Mouse (Mus musculus): Measurements from ENCODE around the gene Fgf8. TPM values are rescaled to one million over a fixed set of nuclear protein-coding genes. Genes with fewer than 3 reads are reported as not detected.

The Fgf8 gene
- total RNA-seq (2021), result not detected
- long read RNA-seq, result 0 reads

GRCm38 (mm10) chr19:45742218-45742983, at the start of gene Fgf8:
Gene Fgf8 (minus strand): TSS chr19:45742915.
- no peak for DNase-seq (ENCODE audit: low spot score in 2 of 2)

GRCm38 (mm10) chr19:45792404-45792803, 49.7 kb upstream of the Fgf8 start:
- no peak for DNase-seq (ENCODE audit: low spot score in 2 of 2)

GRCm38 (mm10) chr19:45789888-45790874, 47.5 kb upstream of the Fgf8 start:
- no peak for DNase-seq (ENCODE audit: low spot score in 2 of 2)

GRCm38 (mm10) chr19:45789365-45789764, 46.6 kb upstream of the Fgf8 start:
- no peak for DNase-seq (ENCODE audit: low spot score in 2 of 2)

GRCm38 (mm10) chr19:45788337-45788736, 45.6 kb upstream of the Fgf8 start:
- no peak for DNase-seq (ENCODE audit: low spot score in 2 of 2)

GRCm38 (mm10) chr19:45787450-45787849, 44.7 kb upstream of the Fgf8 start:
- no peak for DNase-seq (ENCODE audit: low spot score in 2 of 2)

- no peak for DNase-seq (ENCODE audit: low spot score in 2 of 2)
Observed at GRCm38 (mm10) chr19:45785470-45785869, 42.8 kb upstream of the Fgf8 start.

GRCm38 (mm10) chr19:45783933-45784576, 41.3 kb upstream of the Fgf8 start:
- no peak for DNase-seq (ENCODE audit: low spot score in 2 of 2)

GRCm38 (mm10) chr19:45783181-45783932, 40.6 kb upstream of the Fgf8 start, which contains the start of gene Mgea5:
Gene Mgea5 (minus strand): TSS chr19:45783837.
- DNase-seq (ENCODE audit: low spot score in 2 of 2), result peak; percentile 98 to 99

GRCm38 (mm10) chr19:45782315-45783001, 39.7 kb upstream of the Fgf8 start:
- DNase-seq (ENCODE audit: low spot score in 2 of 2), result peak; percentile 52 to 53

- DNase-seq (ENCODE audit: low spot score in 2 of 2), result no peak
Observed at GRCm38 (mm10) chr19:45781676-45782075, 39.0 kb upstream of the Fgf8 start.

- no peak for DNase-seq (ENCODE audit: low spot score in 2 of 2)
Observed at GRCm38 (mm10) chr19:45780350-45780915, 37.7 kb upstream of the Fgf8 start.

- no peak for DNase-seq (ENCODE audit: low spot score in 2 of 2)
Observed at GRCm38 (mm10) chr19:45775486-45775885, 32.8 kb upstream of the Fgf8 start.

- no peak for DNase-seq (ENCODE audit: low spot score in 2 of 2)
Observed at GRCm38 (mm10) chr19:45771501-45771900, 28.8 kb upstream of the Fgf8 start.

- DNase-seq (ENCODE audit: low spot score in 2 of 2), result no peak
Observed at GRCm38 (mm10) chr19:45760810-45761209, 18.1 kb upstream of the Fgf8 start.

- no peak for DNase-seq (ENCODE audit: low spot score in 2 of 2)
Observed at GRCm38 (mm10) chr19:45758671-45759070, 16.0 kb upstream of the Fgf8 start.

- no peak for DNase-seq (ENCODE audit: low spot score in 2 of 2)
Observed at GRCm38 (mm10) chr19:45753551-45753950, 10.8 kb upstream of the Fgf8 start.

GRCm38 (mm10) chr19:45751881-45752280, 9.2 kb upstream of the Fgf8 start:
- DNase-seq (ENCODE audit: low spot score in 2 of 2), result no peak

GRCm38 (mm10) chr19:45749243-45750043, 6.7 kb upstream of the Fgf8 start, which contains the start of gene Npm3:
Gene Npm3 (minus strand): TSS chr19:45749591.
- peak; percentile 74 to 85 for DNase-seq (ENCODE audit: low spot score in 2 of 2)
